Mouse (Mus musculus): Measurements from ENCODE around the gene Mboat7. TPM values are rescaled to one million over a fixed set of nuclear protein-coding genes. Genes with fewer than 3 reads are reported as not detected.
A peak's percentile ranks its signal among the peaks of the same experiment; 100 is the strongest.

The Mboat7 gene
- total and polyA plus RNA-seq, 3 experiments: 31.1 to 113 TPM; not detected in 1

DNA sequence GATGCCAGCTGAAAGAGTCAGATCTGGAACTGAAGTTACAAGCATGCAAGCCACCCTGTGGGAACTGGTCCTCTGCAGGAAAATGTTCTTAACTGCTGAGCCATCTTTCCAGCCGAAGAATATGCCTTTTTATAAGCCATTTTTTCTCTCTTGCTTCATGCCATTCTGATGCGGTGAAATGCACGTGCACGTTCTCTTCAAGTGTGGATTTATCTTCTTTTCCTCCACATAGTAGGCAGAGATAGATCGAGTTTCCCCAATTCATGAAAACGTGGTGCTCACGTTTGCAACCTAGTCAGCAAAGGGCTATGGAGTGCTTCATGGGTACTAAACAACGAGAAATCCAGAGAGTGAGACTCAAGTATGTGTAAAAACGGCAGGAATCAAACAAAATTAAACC, 49.5 kb downstream of the Mboat7 start:
- Histone ChIP-seq H3K79me2 (ENCODE audit: control insufficient read depth, insufficient read depth, low read length, poor library complexity) (peaks cover 36% of the 10 kb centered on the region), H3K27ac (ENCODE audit: control insufficient read depth, low read depth, low read length) (peak overlapping the region; percentile 46), H3K9me3 (replicated peaks; ENCODE audit: insufficient read depth, low read length) (no peaks in the 10 kb centered on the region), H3K9ac (ENCODE audit: control insufficient read depth, low read depth, low read length, poor library complexity, severe bottlenecking) (peak overlapping the region; percentile 28), H3K4me1 (ENCODE audit: control insufficient read depth in 1 of 2, insufficient read depth in 2 of 2, low read length in 2 of 2) (peaks cover 3 to 36% of the 10 kb centered on the region in 2 experiments), H3K4me3 (ENCODE audit: control insufficient read depth in 1 of 2, insufficient read depth in 1 of 2, low read depth in 2 of 2, low read length in 2 of 2) (peak overlapping the region; percentile 44 to 45), H3K36me3 (ENCODE audit: control insufficient read depth in 1 of 2, insufficient read depth in 2 of 2, low read length in 2 of 2) (peaks cover 0 to 33% of the 10 kb centered on the region in 2 experiments; a peak in 3 of 4 replicates), H3K27me3 (ENCODE audit: control insufficient read depth in 1 of 2, insufficient read depth in 2 of 2, low read length in 2 of 2) (no peaks in the 10 kb centered on the region)
- TF ChIP-seq SMC3 (IDR thresholded peaks at IDR 0.05; ENCODE audit: low read depth, low read length) (no peak), CHD2 (IDR thresholded peaks at IDR 0.05; ENCODE audit: low read length) (no peak), MAZ (IDR thresholded peaks at IDR 0.05; ENCODE audit: low read depth, low read length) (no peak), MAFK (IDR thresholded peaks at IDR 0.05; ENCODE audit: borderline replicate concordance, low read depth, low read length) (no peak), MYC (IDR thresholded peaks at IDR 0.05; ENCODE audit: low read depth, low read length) (peak; percentile 45; the same call in 1 of the 2 replicates), ETS1 (IDR thresholded peaks at IDR 0.05; ENCODE audit: low read depth, low read length) (no peak), MAX (IDR thresholded peaks at IDR 0.05; ENCODE audit: low read length) (peak; percentile 56), MYB (IDR thresholded peaks at IDR 0.05; ENCODE audit: low read depth, low read length) (no peak), TCF12 (IDR thresholded peaks at IDR 0.05; ENCODE audit: low read depth, low read length) (no peak), BHLHE40 (IDR thresholded peaks at IDR 0.05; ENCODE audit: borderline replicate concordance, low read depth, low read length) (peak; percentile 65; the same call in 1 of the 2 replicates), ZNF384 (IDR thresholded peaks at IDR 0.05; ENCODE audit: low read depth, low read length) (no peak), MXI1 (IDR thresholded peaks at IDR 0.05; ENCODE audit: low read depth, low read length) (peak; percentile 71; the same call in 1 of the 2 replicates), POLR2A (IDR thresholded peaks at IDR 0.05; ENCODE audit: control insufficient read depth in 1 of 2, insufficient read depth in 1 of 2, low read depth in 1 of 2, low read length in 2 of 2, poor library complexity in 1 of 2) (no peak), SIN3A (IDR thresholded peaks at IDR 0.05; ENCODE audit: low read length) (peak; percentile 65; the same call in 1 of the 2 replicates), CHD1 (IDR thresholded peaks at IDR 0.05; ENCODE audit: low read depth, low read length) (0 out of 2 replicates have a peak, but pooled peaks have one; percentile 67), RAD21 (IDR thresholded peaks at IDR 0.05; ENCODE audit: low read depth, low read length) (no peak), RCOR1 (IDR thresholded peaks at IDR 0.05; ENCODE audit: low read depth, low read length) (no peak)
- DNase-seq (ENCODE audit: low read depth, low spot score): no peak

DNA sequence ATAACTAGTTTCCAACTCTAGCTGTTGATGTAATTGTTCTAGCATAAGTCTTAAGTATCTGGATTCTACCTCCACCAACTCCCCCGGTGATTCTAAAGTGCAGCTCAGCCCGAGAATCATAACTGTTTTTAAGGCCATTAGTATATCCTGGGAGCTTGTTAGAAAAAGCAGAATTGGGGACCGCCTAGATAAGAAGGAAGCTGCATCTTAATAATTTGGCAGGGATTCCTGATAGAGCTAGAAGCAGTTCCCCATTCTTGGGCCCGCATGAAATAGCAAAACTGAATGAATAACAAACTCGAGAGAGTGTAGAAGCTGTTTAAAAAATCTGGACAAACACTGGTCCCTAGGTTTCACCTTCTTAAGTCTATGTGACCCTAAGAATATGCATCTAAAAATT, 49.9 kb downstream of the Mboat7 start:
- Histone ChIP-seq H3K36me3 (ENCODE audit: control insufficient read depth in 1 of 2, insufficient read depth in 2 of 2, low read length in 2 of 2) (peaks cover 2 to 29% of the 10 kb centered on the region in 2 experiments), H3K4me1 (ENCODE audit: control insufficient read depth in 1 of 2, insufficient read depth in 2 of 2, low read length in 2 of 2) (peaks cover 3 to 33% of the 10 kb centered on the region in 2 experiments), H3K79me2 (ENCODE audit: control insufficient read depth, insufficient read depth, low read length, poor library complexity) (peaks cover 32% of the 10 kb centered on the region), H3K27ac (ENCODE audit: control insufficient read depth, low read depth, low read length) (peak overlapping the region; percentile 46), H3K4me3 (ENCODE audit: control insufficient read depth in 1 of 2, insufficient read depth in 1 of 2, low read depth in 2 of 2, low read length in 2 of 2) (no peak overlapping the region; a peak in 1 of 4 replicates), H3K9ac (ENCODE audit: control insufficient read depth, low read depth, low read length, poor library complexity, severe bottlenecking) (peak overlapping the region; percentile 28; the same call in 1 of the 2 replicates), H3K9me3 (replicated peaks; ENCODE audit: insufficient read depth, low read length) (no peaks in the 10 kb centered on the region), H3K27me3 (ENCODE audit: control insufficient read depth in 1 of 2, insufficient read depth in 2 of 2, low read length in 2 of 2) (no peaks in the 10 kb centered on the region)
- peak; percentile 89 for DNase-seq (ENCODE audit: low read depth, low spot score)
- peak; percentile 80 for TF ChIP-seq GATA1 (IDR thresholded peaks at IDR 0.05; ENCODE audit: low read depth, low read length)
- peak; percentile 96 for TF ChIP-seq RCOR1 (IDR thresholded peaks at IDR 0.05; ENCODE audit: low read depth, low read length)
- TF ChIP-seq EP300 (IDR thresholded peaks at IDR 0.05; ENCODE audit: low read depth in 1 of 2, low read length in 2 of 2): peak; percentile 48 to 62; a peak in 2 of 4 replicates
- TF ChIP-seq ETS1 (IDR thresholded peaks at IDR 0.05; ENCODE audit: low read depth, low read length): peak; percentile 51
- TF ChIP-seq SIN3A (IDR thresholded peaks at IDR 0.05; ENCODE audit: low read length): peak; percentile 63
- no peak for TF ChIP-seq GABPA (IDR thresholded peaks at IDR 0.05; ENCODE audit: low read depth, low read length)
- no peak for TF ChIP-seq SMC3 (IDR thresholded peaks at IDR 0.05; ENCODE audit: low read depth, low read length)

All from MEL (cell line).